Comparison of ENCODE assay signal across 8 mouse cellular contexts in genomic region chr11:101465101-101465868, GRCm38 (mm10). TPM values are rescaled to one million over a fixed set of nuclear protein-coding genes. Genes with fewer than 3 reads are reported as not detected.
DNase-seq lines count a peak whose midpoint lies in the region.

No protein-coding gene starts in this region.

- H3K4me1 ChIP-seq in forebrain, embryonic 10.5 days = peaks cover 87% of the 10 kb centered on the region

- WGBS in forebrain, embryonic 10.5 days = under 1% methylated on average over 51 of the region's 51 CpGs

- H3K27me3 ChIP-seq in forebrain, embryonic 10.5 days (ENCODE audit: poor library complexity, severe bottlenecking) = peaks cover 42% of the 10 kb centered on the region

- peak; percentile 47 to 60 for DNase-seq in CD8-positive naive resting alpha-beta T cell, adult 2 months (ENCODE audit: low read depth in 2 of 2, low spot score in 2 of 2)
- peak; percentile 78 for DNase-seq in adipocyte (ENCODE audit: low spot score)
- peak; percentile 58 for DNase-seq in forebrain, embryonic 10.5 days (ENCODE audit: extremely low spot score, low spot score)
- DNase-seq in heart, postnatal 14 days = peak; percentile 70 to 77
- peak; percentile 67 to 79 for DNase-seq in kidney, postnatal 4 days
- peak; percentile 48 for DNase-seq in mesoderm, embryonic 11.5 days (ENCODE audit: low read depth, low spot score)
- peak; percentile 50 to 62 for DNase-seq in spleen, postnatal 36 days (ENCODE audit: low spot score in 2 of 2)
- no peak for DNase-seq in left cerebral cortex, postnatal 14 days (ENCODE audit: low spot score in 2 of 2)

- H3K9me3 ChIP-seq in forebrain, embryonic 10.5 days = no peaks in the 10 kb centered on the region

- intact Hi-C loops in heart, postnatal 14 days (cut with DNase I) = loop anchor here (2.0 to 5.0 kb wide), 2 partner anchors 16 to 87 kb away; partner anchors contain the start of genes Brca1, Ifi35 and Nbr1
- intact Hi-C loops in left cerebral cortex, postnatal 14 days (cut with DNase I) = loop anchor here (5.0 kb wide), 2 partner anchors 52 to 87 kb away; partner anchors contain the start of genes Brca1 and Nbr1

- peak overlapping the region; percentile 83 for H3K4me3 ChIP-seq in forebrain, embryonic 10.5 days

- peak overlapping the region; percentile 83 for H3K27ac ChIP-seq in forebrain, embryonic 10.5 days

- peaks cover 18% of the 10 kb centered on the region for H3K36me3 ChIP-seq in forebrain, embryonic 10.5 days (replicated peaks)

RNA-seq across cellular contexts. Expression of gene Rnd2, which starts 0.5 kb away (rescaled TPM):
- 28.1 and 36.9 TPM in 2 replicates for polyA plus RNA-seq in forebrain, embryonic 10.5 days (2016; fragmentation: Nextera tagmentation; extraction: Ambion mirVana)
- total RNA-seq in heart, postnatal 14 days (2021) = 1 to 10 TPM; 5.9 to 6.7 TPM
- 100 to 1,000 TPM; 148 to 154 TPM for total RNA-seq in left cerebral cortex, postnatal 14 days (2021)

RNA-seq across cellular contexts. Expression of gene Vat1, which starts 0.7 kb away (rescaled TPM):
- polyA plus RNA-seq in forebrain, embryonic 10.5 days (2016; fragmentation: Nextera tagmentation; extraction: Ambion mirVana) = 24.9 and 28.5 TPM in 2 replicates
- total RNA-seq in heart, postnatal 14 days (2021) = 10 to 100 TPM; 31.8 to 33.0 TPM
- total RNA-seq in left cerebral cortex, postnatal 14 days (2021) = 10 to 100 TPM; 36.4 to 44.8 TPM

RNA-seq across cellular contexts. Expression of gene Ifi35, which starts 17.1 kb away (rescaled TPM):
- 3.3 and 3.4 TPM in 2 replicates for polyA plus RNA-seq in forebrain, embryonic 10.5 days (2016; fragmentation: Nextera tagmentation; extraction: Ambion mirVana)
- 10 to 100 TPM; 12.2 TPM for total RNA-seq in heart, postnatal 14 days (2021)
- total RNA-seq in left cerebral cortex, postnatal 14 days (2021) = 1 to 10 TPM in 1 of 2 experiments, under 1 TPM in 1; 0.97 to 2.6 TPM

RNA-seq across cellular contexts. Expression of gene Rpl27, which starts 23.2 kb away (rescaled TPM):
- polyA plus RNA-seq in forebrain, embryonic 10.5 days (2016; fragmentation: Nextera tagmentation; extraction: Ambion mirVana) = 499 and 505 TPM in 2 replicates
- total RNA-seq in heart, postnatal 14 days (2021) = 10 to 100 TPM; 49.7 to 52.9 TPM
- 10 to 100 TPM; 41.0 to 43.6 TPM for total RNA-seq in left cerebral cortex, postnatal 14 days (2021)

RNA-seq across cellular contexts. Expression of gene Ptges3l, which starts 40.2 kb away (rescaled TPM):
- polyA plus RNA-seq in forebrain, embryonic 10.5 days (2016; fragmentation: Nextera tagmentation; extraction: Ambion mirVana) = 2.3 and 3.8 TPM in 2 replicates
- total RNA-seq in heart, postnatal 14 days (2021) = 10 to 100 TPM; 60.2 to 61.2 TPM
- 1 to 10 TPM; 2.8 to 5.7 TPM for total RNA-seq in left cerebral cortex, postnatal 14 days (2021)

Comparison
In these comparisons a context has a peak if more than half of its experiments do, and no peak if none do; other contexts are left out.
1. DNase-seq: peak in CD8-positive naive resting alpha-beta T cell, adult 2 months (2 of 2), adipocyte (single experiment), forebrain, embryonic 10.5 days (single experiment), heart, postnatal 14 days (2 of 2), kidney, postnatal 4 days (2 of 2), mesoderm, embryonic 11.5 days (single experiment) and spleen, postnatal 36 days (2 of 2); none in left cerebral cortex, postnatal 14 days (0 of 2).
2. RNA of gene Rnd2, which starts 0.5 kb away (total RNA-seq): 148 to 154 TPM in left cerebral cortex, postnatal 14 days; 5.9 to 6.7 TPM in heart, postnatal 14 days; every median in the first group is over 10 times any median in the second.